Mouse (Mus musculus) bone marrow, adult 2 months (tissue): ENCODE data around the gene Sde2.

Experiments
- CTCF ChIP-seq: fragments of 200-500 bp; IDR thresholded peaks from 2 replicates; pipeline ENCODE4 v1.5.1; 2011; ENCODE audit warnings: low read length, control low read depth; ENCODE audit not compliant: control insufficient read depth, insufficient read depth
- POLR2A ChIP-seq: fragments of 200-500 bp; IDR thresholded peaks from 2 replicates; pipeline ENCODE4 v1.6.1; 2011; ENCODE audit warnings: low read depth, mild to moderate bottlenecking, control low read depth, low read length, borderline replicate concordance; ENCODE audit not compliant: control insufficient read depth

DNA sequence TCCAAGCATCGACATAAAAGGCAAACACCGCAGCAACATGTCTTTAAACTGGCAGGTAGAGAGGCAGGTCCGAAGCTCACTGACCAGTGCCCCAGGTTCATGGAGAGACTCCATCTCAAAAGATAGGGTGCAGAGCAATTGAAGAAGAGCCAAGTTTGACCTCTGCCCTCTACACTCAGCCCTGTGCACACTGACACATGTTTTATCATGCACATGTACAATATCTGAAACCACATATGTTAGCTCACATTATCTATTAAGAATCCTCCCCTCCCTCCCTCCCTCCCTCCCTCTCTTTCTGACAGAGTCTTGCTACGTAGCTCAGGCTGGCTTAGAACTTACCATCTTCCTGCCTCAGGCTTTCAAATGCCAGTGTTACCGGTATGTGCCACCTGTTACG lies 29.8 kb upstream of the Sde2 start:
- TF ChIP-seq CTCF: no peak
- no peak for TF ChIP-seq POLR2A
